Mouse (Mus musculus) cerebellum, adult 18-20 months (tissue): Measurements from ENCODE around the gene Mcl1.
"Not testable (repeated sequence)": the region's sequence is repeated elsewhere in the genome, so short reads cannot be mapped to it uniquely, and the experiment has no call there.

Experiments
- DNase-seq, 2 experiments: peaks; one replicate each; pipeline ENCODE4 v3.0.0; 2021

Mcl1 gene

DNA sequence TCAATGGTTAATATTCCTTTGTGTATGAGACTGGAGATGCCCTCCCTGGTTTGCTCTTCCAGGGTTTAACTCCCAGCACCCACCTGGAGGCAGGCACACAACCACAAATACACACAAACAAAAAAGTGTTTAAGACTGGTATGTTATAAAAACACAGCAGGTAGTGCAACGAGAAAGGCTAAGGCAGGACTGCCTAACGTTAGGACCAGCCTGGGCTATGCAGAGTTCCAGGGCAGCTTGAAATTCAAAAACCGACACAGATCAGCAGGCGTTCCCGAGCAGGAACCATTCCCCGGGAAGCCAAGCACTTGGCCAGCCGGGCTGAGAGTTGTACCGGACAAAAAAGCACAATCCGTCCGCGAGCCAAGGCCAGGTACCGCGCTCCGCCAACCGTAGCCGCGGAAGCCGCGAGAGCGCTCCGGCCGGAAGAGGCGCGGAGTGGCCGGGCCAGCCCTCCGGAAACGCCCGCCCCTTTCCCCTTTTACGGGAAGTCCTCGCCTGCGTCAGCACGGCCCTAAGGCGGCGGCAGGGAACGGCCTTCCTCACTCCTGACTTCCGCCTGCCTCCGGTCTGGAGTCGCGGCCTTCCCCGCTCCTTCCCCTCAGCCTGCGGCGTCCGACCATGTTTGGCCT is at the start of gene Mcl1:
Gene Mcl1, plus strand, starts transcription at position 553 of the 632 bp plus-strand sequence.
- DNase-seq = peak; percentile 95 to 96

DNA sequence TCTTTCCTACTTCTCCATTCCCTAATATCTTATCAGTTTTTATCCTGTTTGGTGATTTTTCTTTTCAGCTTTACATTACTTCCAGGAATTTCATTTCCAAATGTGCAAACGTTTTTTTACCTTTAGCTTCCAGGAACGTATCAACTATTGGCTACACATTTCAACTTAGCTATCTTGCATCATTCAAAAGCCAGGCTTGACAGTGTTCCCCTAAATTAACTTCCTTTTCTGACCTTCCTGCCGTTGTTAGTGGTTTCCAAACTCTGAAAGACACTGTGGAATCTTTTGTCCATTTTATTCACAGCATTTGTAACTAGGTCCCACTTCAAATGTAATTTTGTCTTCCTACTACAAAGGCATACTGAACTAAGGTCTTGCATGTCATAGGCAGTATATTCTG is 49.4 kb upstream of the Mcl1 start:
- DNase-seq = no peak

DNA sequence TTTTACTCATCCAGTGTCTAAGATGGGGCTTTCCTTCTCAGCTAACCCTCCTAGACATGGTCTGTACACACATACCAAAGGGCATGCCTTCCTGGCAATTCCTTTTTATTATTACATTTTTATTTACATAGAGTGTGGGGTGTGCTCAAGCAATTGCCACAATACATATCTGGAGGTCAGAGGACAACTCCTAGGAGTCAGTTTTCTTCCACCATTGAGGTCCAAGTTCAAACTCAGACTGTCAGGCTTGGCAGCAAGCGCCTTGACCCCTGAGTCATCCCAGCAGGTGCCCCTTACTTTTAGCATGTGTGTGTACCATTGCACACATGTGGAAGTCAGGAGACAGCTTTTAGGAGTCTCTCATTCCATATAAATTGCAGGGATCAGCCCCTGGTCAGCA is 44.6 kb upstream of the Mcl1 start:
- no peak for DNase-seq

- DNase-seq = no peak
Observed at GRCm38 (mm10) chr3:95618511-95618910, 40.1 kb upstream of the Mcl1 start.

GRCm38 (mm10) chr3:95621241-95621640 is 37.3 kb upstream of the Mcl1 start:
- no peak for DNase-seq

DNA sequence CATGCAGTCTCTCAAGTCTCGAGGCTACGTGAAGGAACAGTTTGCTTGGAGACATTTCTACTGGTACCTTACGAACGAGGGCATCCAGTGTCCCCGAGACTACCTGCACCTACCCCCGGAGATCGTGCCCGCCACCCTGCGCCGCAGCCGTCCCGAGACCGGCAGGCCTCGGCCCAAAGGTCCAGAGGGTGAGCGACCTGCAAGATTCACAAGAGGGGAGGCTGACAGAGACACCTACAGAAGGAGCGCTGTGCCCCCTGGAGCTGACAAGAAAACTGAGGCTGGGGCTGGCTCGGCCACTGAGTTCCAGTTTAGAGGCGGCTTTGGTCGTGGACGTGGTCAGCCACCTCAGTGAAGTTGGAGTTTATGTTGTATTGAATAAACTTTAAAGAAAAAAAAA is 36.2 kb upstream of the Mcl1 start:
- not testable (repeated sequence) for DNase-seq

DNA sequence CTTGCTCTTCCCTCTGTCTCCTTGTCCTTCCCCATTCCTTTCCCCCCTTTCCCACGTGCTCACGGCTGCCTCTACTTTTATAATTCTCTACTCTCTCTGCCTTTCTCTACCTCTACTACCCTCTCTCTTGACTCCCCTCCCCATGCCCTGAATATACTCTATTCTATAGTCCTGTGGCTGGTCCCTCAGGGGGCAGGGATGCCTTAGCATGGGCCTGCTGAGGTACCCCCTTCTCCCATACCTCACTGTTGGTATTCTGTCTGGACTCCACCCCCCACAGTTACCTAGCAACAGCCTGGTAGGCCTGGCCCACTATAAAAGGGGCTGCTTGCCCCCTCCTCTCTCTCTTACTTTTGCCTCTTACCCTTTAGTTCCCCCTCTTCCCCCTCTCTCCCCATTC is 35.0 kb upstream of the Mcl1 start:
- DNase-seq = no peak

- DNase-seq = not testable (repeated sequence)
Observed at GRCm38 (mm10) chr3:95623991-95624515, 34.5 kb upstream of the Mcl1 start.

GRCm38 (mm10) chr3:95624628-95625503 is 33.7 kb upstream of the Mcl1 start, which contains the start of gene Ensa:
Gene Ensa, plus strand, starts transcription at chr3:95624993.
- DNase-seq = peak; percentile 96 to 99

DNA sequence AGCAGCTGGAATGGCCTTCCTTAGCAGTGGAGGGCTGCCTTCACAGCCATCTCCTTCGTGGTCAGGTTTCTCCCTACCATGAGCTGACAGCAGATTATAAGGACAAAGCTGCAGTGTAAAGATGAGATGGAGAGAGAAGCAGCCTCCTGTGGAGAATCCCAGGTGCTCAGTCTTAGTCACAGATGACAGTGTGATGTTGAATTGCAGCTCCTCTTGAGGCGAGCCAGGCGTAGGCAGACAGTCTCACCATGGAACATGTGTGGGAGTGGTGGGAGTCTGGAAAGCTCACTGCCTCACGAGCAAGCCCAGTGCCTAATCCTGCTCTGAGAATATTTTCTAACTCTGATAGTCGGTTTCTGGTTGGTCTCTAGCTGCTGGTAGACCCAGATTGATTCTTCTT is 30.8 kb upstream of the Mcl1 start:
- peak; percentile 44 to 55 for DNase-seq

DNA sequence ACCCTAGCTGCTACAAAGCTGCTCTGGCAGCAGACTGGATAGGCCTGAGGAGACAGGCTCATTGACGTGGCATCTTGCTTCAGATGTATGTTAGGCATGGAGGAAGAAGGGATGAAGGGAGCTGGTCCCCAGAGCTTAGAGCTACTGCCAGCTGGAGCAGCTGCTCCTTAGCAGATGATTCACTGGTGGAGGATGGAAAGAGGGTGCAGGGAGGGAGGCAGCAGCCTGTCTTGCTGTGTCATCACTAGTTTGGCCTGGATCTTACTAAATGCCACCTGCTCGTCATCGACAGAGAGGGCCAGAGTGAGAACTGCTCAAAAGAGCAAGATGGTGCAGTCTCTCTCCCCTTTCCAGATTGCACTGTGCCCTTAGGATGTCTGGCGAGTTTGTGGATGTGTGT is 28.8 kb upstream of the Mcl1 start:
- DNase-seq = peak; percentile 55 to 72

DNA sequence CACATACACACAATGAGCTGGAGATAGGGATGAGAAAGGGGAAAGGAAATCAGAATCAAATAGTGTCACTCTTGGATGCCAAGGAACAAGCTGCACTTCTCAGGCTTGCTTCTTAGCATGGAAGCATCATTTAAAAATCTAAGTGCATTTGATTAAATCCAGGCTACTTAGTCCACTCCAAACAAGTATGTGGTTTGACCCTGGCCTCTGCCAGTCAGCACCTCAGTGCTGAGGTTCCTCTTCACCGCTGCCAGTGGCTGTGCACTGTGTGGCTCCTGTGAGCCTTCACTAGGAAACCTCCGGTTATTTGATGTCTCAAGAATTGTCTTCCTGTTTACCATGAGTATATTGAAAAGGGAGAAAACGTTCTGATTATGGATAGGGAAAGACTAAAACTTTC is 27.7 kb upstream of the Mcl1 start:
- no peak for DNase-seq

DNA sequence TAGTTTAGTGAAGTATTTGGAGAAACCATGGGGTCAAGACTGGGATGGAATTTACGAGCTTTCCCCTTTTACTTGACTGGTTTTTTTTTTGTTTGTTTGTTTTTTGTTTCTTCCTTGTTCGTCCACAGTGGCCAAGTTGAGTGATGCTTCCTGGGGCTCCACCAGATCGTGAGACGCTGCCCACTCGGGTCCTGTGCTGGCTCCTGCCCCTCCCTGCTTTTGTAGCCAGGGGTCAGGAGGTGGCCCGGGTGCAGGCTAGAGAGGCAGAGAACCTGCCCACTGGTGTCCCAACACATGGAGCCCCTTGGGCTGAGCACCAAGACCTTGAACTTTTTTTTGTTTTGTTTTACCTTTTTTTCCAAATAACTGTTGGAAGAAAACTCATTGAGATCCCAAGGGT is 27.3 kb upstream of the Mcl1 start:
- no peak for DNase-seq

GRCm38 (mm10) chr3:95632648-95633588 is 25.7 kb upstream of the Mcl1 start:
- DNase-seq = no peak

- DNase-seq = no peak
Observed at GRCm38 (mm10) chr3:95635636-95636035, 23.0 kb upstream of the Mcl1 start.

DNA sequence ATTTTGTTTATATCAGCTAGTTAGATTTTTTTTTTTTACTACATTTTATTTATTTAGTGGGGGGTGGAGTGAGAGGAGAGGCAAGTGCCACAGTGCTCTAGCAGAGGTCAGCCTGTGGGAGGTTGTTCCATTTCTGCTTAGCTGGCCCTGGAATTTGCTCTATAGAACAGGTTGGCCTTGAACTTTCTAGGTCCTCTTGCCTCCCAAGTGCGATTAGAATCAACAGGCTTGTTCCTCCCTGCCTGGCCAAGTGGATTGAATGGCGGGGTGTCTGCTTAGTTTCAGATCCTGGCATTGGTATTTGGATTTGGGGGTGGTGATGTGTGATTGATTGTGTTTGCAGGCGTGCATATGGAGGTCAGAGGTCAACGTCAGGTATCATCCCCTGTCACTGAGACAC is 22.5 kb upstream of the Mcl1 start:
- DNase-seq = no peak

DNA sequence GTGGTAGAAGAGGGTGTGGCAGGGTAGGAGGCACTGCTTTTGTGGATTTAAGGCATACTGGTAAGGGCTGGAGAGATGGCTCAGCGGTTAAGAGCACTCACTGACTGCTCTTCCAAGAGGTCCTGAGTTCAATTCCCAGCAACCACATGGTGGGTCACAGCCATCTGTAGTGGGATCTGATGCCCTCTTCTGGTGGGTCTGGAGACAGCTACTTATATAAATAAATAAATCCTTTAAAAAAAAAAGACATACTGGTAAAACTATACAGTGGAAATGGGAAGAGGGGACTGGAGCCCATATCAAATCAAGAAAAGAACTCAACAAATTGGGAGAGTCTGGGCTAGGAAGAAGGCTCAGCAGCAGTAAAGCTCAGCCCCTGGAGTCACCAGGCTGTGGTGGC is 18.9 kb upstream of the Mcl1 start:
- DNase-seq = no peak

GRCm38 (mm10) chr3:95643097-95643496 is 15.5 kb upstream of the Mcl1 start:
- DNase-seq = no peak

- DNase-seq = no peak
Observed at GRCm38 (mm10) chr3:95645313-95646235, 13.0 kb upstream of the Mcl1 start.

GRCm38 (mm10) chr3:95648016-95648415 is 10.6 kb upstream of the Mcl1 start:
- no peak for DNase-seq

DNA sequence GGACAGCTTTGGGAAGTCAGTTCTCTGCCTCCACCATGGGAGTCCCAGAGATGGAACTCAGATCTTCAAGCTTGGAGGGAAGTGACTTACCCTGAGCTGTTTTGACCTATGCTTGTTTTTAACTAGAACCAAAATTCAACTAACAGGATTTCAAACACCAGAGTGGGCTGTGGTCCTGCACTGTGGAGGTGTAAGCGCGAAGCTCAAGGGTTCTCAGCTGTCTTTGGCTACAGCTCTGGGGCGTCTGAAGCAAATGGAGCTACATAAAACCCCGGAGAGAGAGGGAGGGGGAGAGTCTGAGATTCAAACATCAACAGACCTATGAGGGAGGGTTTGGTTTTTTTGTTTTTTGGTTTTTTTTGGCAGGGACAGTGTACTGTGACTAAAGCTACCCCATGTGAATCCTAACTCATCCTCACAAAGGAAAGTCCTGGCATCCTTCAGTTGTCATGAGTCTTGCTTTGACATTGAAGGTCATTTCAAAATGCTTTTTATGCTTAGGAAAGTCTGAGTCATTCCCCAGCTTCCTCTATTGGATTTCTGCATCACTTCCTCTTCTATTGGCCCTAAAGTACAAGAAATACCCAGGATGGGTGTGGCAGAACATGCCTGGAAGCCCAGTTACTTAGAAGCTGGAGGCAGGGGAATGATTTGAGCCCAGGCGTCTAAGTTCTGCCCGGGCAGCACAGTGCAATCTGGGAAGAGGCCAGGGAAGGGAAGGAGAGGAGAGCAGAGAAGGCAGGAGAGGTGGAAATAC is 8.1 kb upstream of the Mcl1 start:
- DNase-seq = no peak
